ENCODE assay signal across 19 mouse cellular contexts in the genomic region with DNA sequence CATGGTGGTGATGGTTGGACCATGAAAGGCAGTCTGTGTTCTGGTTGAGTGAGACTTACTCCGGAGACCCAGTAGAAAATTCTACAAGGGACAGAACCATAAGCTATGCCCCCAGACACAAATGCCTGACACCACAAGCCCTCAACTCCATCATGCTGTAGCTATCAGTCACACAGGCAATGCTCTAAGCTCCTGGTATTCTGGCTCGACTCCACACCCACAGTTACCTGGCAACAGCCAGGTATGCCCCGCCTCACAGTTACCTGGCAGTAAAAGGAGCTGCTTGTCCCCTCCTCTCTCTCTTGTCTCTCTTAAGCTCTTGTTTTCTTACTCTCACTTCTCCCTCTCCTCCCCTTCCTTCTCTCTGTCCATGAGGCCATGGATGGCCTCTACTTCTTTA.
"Had no signal": no experiment of that assay in that cellular context is flagged by ENCODE, and none has a peak within 500 bp of the region (broad histone marks: within the 10 kb centered on the region; RNA-seq: fewer than 3 reads in every experiment).

No protein-coding gene starts in this region.

- H3K4me2 ChIP-seq: limb, embryonic 12.5 days; limb, embryonic 15.5 days; liver, embryonic 11.5 days; lung, embryonic 14.5 days; midbrain, embryonic 15.5 days; neural tube, embryonic 13.5 days had no signal

- ATAC-seq: liver, postnatal 0 days; lung, postnatal 0 days; midbrain, embryonic 15.5 days had no signal

- H3K9me3 ChIP-seq: limb, embryonic 12.5 days; limb, embryonic 15.5 days; midbrain, embryonic 15.5 days; neural tube, embryonic 13.5 days had no signal

- H3K36me3 ChIP-seq: limb, embryonic 12.5 days; limb, embryonic 15.5 days; midbrain, embryonic 15.5 days; neural tube, embryonic 13.5 days had no signal

- DNase-seq: kidney, adult 9 months; kidney, postnatal 14 days; kidney, postnatal 4 days; left cerebral cortex, postnatal 4 days; liver, postnatal 0 days; lung, embryonic 14.5 days; thymus, adult 2 months; thymus, postnatal 14 days; thymus, postnatal 4 days had no signal

- H3K4me3 ChIP-seq: limb, embryonic 12.5 days; limb, embryonic 15.5 days; midbrain, embryonic 15.5 days; myocyte; neural tube, embryonic 13.5 days had no signal

- H3K27me3 ChIP-seq: limb, embryonic 12.5 days; midbrain, embryonic 15.5 days; neural tube, embryonic 13.5 days had no signal

- H3K4me1 ChIP-seq: limb, embryonic 15.5 days had no signal

- H3K9ac ChIP-seq: limb, embryonic 12.5 days; limb, embryonic 15.5 days; liver, embryonic 14.5 days; liver, postnatal 0 days; lung, embryonic 14.5 days; midbrain, embryonic 15.5 days; neural tube, embryonic 13.5 days had no signal

- H3K27ac ChIP-seq: limb, embryonic 12.5 days; limb, embryonic 15.5 days; liver, embryonic 14.5 days; macrophage; stomach, postnatal 0 days had no signal
